Mouse (Mus musculus): Measurements from ENCODE around the gene Selenof.
"Not testable (repeated sequence)": the region's sequence is repeated elsewhere in the genome, so short reads cannot be mapped to it uniquely, and the experiment has no call there.

The Selenof gene

DNA sequence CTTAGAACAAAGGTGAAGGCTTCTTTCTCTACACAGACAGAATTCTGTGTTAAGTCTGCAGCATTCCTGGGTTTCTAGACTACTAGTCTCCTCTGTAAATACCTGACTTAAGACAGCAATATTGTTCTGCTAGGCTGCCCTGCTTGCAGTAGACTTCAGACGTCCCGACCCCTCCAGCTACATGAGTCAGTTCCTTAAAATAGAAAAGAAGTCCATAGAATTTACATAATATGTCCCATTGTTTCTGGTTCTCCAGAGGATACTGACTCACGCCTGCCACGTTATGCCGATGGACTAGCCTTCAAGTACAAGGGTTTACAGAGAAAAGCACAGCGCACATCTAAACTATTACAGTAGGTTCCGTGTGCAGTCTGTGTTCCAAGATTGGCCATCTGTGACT, 34.1 kb downstream of the Selenof start:
- no peak for DNase-seq

DNA sequence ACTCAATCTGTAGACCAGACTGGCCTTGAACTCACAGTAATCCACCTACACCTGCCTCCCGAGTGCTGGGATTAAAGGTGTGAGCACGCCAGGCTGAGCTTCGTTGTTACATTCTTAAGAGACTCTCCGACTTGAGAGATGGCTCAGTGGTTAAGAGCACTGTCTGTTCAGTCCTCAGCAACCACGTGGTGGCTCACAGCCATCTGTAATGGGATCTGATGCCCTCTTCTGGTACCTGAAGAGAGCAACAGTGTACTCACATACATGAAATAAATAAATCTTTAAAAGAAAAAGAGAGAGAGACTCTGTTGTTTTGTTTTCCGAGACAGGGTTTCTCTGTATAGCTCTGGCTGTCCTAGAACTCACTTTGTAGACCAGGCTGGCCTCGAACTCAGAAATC, 35.7 kb downstream of the Selenof start:
- DNase-seq, result not testable (repeated sequence)

DNA sequence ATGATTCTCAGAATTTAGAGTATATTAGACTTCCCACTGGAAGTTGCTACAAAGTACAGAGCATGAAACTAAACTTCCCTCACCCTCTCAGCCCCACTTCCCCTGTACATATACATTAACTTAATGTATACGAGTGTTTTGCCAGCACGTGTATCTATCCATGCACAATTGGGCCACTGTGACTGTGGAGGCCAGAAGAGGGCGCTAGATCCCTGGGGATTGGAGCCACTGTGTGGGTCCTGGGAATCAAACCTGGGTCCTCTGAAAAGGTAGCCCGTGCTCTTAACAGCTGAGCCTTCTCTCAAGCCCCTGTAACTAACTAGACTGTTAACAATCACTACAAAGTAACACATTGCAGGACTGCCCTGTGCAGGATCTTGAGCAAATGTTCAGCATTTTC, 36.3 kb downstream of the Selenof start:
- no peak for DNase-seq

DNA sequence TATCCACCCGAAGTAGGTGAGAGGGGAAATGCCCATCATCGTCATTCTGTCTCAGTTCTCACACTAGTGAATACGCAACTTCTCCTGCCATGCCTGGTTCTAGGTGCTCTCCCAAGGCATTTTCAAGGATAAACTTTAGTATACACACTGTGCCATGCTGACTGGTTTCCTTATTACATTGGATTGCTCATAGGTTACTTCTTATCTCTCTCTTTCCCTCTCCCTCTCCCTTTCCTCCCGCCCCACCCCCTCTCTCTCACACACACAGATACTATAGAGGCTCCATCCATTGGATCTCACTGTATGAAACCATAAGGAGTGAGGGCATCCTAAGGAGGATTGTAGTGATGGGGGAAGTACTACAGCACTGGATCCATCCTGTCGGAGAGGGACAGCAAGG, 38.0 kb downstream of the Selenof start:
- DNase-seq, result no peak

- no peak for DNase-seq
Measured at GRCm38 (mm10) chr3:144610759-144611158, 40.7 kb downstream of the Selenof start.

DNA sequence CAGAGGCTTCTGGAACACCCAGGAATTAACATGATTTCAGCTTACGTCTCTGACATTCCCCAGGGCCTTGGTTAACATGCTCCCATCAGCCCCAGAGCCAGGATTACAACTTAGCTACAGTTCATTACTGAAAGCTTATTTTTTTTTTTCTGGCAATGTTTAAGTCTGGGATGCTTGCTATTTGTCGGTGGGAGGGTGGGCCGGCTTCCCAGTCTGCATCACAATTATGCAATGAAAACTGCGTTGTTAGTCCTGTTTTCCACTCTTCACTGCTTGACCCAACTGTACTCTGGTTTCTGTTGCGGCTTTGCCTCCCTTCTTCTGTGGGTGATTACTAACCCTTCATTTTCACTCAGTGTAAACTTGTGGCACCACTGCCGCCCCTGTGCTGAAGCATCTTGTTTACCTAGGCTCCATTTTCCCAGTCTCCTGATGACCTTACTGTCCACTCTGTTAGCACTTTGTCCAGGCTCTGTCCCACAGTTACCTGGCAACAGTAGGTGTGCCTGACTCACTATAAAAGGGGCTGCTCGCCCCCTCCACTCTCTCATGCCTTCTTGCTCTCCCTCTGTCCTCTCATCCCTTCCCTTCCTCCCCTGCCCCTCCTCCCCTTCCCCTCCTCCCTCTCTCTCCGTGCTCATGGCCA, 41.6 kb downstream of the Selenof start:
- no peak for DNase-seq

DNA sequence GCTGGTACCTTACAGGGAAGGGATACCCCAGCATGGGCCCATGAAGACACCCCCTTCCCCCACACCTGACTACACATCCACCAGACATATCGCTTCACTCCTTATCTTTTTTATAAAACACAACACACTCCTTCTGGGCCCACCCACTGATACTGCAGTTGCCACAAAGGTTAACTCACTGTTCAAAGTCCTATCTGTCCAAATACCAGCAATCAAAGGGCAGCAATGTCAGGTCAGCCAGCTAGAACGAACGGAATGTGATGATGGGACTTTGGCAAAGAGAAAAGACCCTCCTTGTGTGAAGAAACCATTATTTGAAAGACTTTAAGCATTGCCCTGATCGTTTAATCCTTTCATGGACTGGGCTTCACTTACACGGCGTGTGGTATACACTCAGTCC, 42.3 kb downstream of the Selenof start:
- no peak for DNase-seq

DNA sequence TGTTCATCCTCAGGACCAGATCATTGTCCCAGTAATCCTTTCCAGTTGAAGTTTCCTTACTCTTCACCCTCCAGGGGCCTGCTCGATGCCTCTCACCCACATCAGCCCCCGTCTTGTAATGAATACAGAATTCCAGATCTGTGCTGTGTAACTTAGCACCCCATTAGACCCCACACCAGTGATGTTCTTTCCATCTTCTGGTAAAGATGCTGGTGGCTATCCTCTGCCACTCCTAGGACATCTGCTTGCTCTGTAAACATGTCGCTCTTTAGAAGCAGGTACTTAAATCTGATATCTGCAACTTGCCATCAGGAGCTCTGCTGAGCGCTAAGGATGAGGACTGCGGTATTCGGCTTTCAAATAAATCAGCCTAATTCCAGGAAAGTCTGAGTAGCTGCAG, 44.2 kb downstream of the Selenof start:
- DNase-seq, result no peak

- DNase-seq, result no peak
Measured at GRCm38 (mm10) chr3:144614698-144615097, 44.6 kb downstream of the Selenof start.

GRCm38 (mm10) chr3:144615459-144615858, 45.4 kb downstream of the Selenof start:
- DNase-seq, result no peak

GRCm38 (mm10) chr3:144616654-144617425, 46.7 kb downstream of the Selenof start:
- DNase-seq, result peak; percentile 85

DNA sequence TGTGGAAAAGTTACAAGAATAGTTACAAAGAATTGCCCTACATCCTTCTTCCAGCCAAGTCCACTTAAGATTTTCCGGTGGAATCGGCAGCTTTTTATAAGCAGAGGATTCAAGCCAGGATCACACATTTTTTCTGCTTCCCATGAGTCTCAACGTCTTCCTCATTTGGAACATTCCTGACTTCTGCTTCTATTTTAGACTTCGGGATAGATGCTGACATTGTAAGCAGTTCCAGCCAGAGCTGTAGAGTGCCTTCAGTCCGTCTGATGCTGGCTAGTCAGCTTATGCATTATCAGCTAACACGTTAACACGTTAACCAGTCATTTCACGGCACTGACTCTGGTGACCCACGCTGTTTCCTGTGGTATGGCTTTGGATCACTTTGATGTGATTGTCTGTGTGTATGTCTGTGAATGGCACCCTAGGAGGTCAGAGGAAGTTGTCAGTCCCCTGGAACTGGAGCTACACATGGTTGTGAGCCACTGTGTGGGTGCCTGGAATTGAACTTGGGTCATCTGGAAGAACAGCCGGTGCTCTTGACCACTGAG, 47.6 kb downstream of the Selenof start:
- DNase-seq, result no peak

- DNase-seq, result no peak
Measured at GRCm38 (mm10) chr3:144622930-144623612, 53.0 kb downstream of the Selenof start.

DNA sequence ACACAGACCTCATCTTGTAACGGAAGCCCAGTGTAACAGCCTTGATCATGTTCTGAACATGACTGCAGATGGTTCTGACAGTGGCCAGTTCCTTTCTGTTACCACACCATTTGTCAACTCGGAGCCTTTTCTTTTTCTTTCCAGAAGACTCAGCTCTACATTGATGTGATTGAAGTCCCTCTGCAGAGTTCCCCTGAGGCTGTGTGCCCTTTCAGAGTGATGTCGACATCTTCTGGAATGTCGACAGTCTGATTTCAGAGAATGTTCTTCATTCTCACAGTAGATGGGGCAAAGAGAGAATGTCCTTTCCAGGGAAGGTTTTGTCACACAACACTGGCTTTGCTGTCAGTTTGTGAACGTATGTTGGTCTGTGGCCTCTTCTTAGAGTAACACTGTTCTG, 55.6 kb downstream of the Selenof start:
- DNase-seq, result no peak

DNA sequence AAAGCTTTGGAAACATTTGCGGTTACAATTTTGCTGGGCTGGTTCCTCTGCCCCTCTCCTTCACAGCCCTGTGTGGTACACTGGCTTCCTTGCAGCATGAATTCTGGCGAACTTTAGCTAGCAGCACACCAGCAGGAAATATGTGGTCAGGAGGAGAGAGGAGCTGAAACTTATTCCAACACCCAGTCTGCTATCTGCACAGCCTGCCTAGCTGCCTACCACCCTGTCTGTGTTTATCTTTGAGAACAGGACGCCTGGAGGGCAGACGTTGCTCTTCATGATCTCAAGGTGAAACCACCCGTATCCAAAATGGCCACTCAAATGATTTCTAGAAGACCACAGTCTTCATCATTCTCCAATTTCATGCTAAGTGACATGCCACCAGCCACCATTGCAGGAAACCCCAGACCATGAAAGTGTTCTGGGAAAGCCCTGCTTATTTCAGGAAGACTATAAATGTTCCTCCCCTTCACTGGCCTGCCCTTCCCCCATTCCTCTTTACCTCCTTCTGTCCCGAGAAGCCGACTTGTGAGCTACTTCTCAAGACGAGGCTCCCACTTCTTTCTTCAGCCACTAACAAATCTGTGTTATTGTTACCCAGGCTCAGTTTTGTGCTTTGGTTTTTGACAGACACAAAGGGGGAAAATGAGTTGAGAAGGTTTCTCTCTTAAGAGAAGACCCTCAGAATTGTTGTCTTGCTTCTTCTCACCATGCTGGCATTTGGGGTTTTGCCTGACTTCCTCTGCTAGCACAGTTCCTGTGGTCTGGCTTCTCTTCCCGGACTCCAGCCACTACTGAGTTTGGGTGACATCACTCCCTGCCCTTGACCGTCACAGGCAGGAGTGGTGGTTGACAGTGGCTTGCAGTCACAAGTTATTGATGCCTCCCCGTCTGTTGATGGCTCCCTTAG, 58.2 kb downstream of the Selenof start:
- DNase-seq, result no peak

DNA sequence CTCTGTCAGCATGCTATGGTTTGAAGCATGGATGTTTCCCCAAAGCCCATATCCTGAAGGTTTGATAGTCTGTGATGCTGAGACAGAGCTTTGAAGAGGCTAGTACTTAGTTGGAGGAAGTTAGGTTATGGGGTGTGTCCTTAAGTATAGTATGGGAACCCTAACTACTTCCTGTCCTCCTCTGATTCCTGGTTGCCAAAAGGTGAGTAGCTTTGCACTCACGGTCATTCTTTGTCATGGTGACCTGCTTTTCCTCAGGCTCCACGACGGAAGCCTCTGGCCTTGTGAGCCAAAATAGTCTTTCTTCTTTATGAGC, 58.8 kb downstream of the Selenof start:
- DNase-seq, result no peak

DNA sequence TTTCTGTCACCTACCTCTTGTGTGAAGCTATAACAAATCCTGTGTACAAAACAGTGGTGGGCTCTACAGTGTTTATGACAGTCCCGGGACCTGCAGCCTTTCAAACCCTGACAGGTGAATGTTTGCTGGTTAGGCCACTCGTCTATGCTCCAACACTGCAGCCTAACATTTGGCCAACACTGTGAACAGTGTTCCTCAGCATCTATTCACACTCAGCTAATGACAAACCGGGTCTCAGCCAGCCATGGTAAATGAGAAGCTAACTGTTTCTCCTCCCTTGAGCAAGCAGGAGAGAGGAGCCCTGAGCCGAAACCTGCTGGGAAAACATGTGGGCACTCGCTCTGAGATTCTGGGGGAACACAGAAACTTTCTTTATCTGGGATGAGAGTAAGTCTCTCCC, 65.1 kb downstream of the Selenof start:
- DNase-seq, result no peak

GRCm38 (mm10) chr3:144638110-144638509, 68.0 kb downstream of the Selenof start:
- DNase-seq, result no peak

- no peak for DNase-seq
Measured at GRCm38 (mm10) chr3:144639387-144639786, 69.3 kb downstream of the Selenof start.

- no peak for DNase-seq
Measured at GRCm38 (mm10) chr3:144640033-144640432, 69.9 kb downstream of the Selenof start.

- no peak for DNase-seq
Measured at GRCm38 (mm10) chr3:144642141-144642540, 72.0 kb downstream of the Selenof start.

- no peak for DNase-seq
Measured at GRCm38 (mm10) chr3:144643301-144643871, 73.3 kb downstream of the Selenof start.
